Mouse (Mus musculus): Measurements from ENCODE around the gene Rac2. TPM values are rescaled to one million over a fixed set of nuclear protein-coding genes. Genes with fewer than 3 reads are reported as not detected.
A peak's percentile ranks its signal among the peaks of the same experiment; 100 is the strongest.

The Rac2 gene
- polyA plus RNA-seq, 1 experiment from 2014 or later: 5.7 TPM

GRCm38 (mm10) chr15:78510736-78511135, 61.8 kb downstream of the Rac2 start:
- Histone ChIP-seq H3K4me3 (ENCODE audit: low read length) (no peak overlapping the region), H3K4me1 (ENCODE audit: control insufficient read depth, insufficient read depth, low read depth, low read length) (peaks cover 5% of the 10 kb centered on the region; the same call in 1 of the 2 replicates), H3K27ac (ENCODE audit: low read depth, low read length) (no peak overlapping the region), H3K9ac (ENCODE audit: low read depth, low read length) (no peak overlapping the region), H3K4me2 (ENCODE audit: low read length) (no peak overlapping the region), H3K36me3 (ENCODE audit: control insufficient read depth, insufficient read depth, low read length) (no peaks in the 10 kb centered on the region), H3K9me3 (ENCODE audit: control insufficient read depth, low read length) (no peaks in the 10 kb centered on the region), H3K27me3 (replicated peaks; ENCODE audit: control insufficient read depth, insufficient read depth, low read length) (no peaks in the 10 kb centered on the region)
- no peak for ATAC-seq
- WGBS: 91% methylated on average over 6 of the region's 6 CpGs

DNA sequence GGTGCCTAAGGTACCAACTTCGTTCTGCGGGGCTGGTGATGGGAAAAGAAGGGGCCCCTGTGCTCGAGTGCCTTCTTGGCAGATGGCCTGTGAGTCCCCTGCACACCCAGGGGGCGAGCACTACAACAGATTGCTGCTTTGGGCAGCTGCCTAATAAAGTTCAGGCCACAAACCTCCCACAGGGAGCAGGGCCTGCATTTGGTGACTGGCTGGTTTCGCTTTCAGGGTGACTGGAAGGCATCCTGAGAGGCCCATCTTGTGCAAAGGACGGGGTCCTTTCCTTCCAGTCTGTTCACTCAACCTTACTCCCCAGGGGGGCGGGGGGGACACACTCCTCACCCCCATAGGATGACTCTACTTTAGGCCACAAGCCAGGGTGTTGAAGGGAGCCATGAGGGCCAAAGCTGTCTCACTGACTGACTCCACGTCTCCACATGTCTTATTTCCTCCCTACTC, 62.4 kb downstream of the Rac2 start:
- Histone ChIP-seq H3K27ac (ENCODE audit: low read depth, low read length) (no peak overlapping the region), H3K4me1 (ENCODE audit: control insufficient read depth, insufficient read depth, low read depth, low read length) (peaks cover 5% of the 10 kb centered on the region; the same call in 1 of the 2 replicates), H3K27me3 (replicated peaks; ENCODE audit: control insufficient read depth, insufficient read depth, low read length) (no peaks in the 10 kb centered on the region), H3K9ac (ENCODE audit: low read depth, low read length) (no peak overlapping the region), H3K4me2 (ENCODE audit: low read length) (no peak overlapping the region), H3K9me3 (ENCODE audit: control insufficient read depth, low read length) (no peaks in the 10 kb centered on the region), H3K4me3 (ENCODE audit: low read length) (no peak overlapping the region), H3K36me3 (ENCODE audit: control insufficient read depth, insufficient read depth, low read length) (no peaks in the 10 kb centered on the region)
- no peak for ATAC-seq
- WGBS: 45% methylated on average over 8 of the region's 8 CpGs

- Histone ChIP-seq H3K27ac (ENCODE audit: low read depth, low read length) (no peak overlapping the region), H3K9me3 (ENCODE audit: control insufficient read depth, low read length) (peaks cover 3% of the 10 kb centered on the region), H3K36me3 (ENCODE audit: control insufficient read depth, insufficient read depth, low read length) (no peaks in the 10 kb centered on the region), H3K9ac (ENCODE audit: low read depth, low read length) (0 out of 2 replicates have a peak overlapping the region, but pooled peaks have one; percentile 7), H3K4me3 (ENCODE audit: low read length) (no peak overlapping the region), H3K4me2 (ENCODE audit: low read length) (0 out of 2 replicates have a peak overlapping the region, but pooled peaks have one; percentile 9), H3K27me3 (replicated peaks; ENCODE audit: control insufficient read depth, insufficient read depth, low read length) (no peaks in the 10 kb centered on the region), H3K4me1 (ENCODE audit: control insufficient read depth, insufficient read depth, low read depth, low read length) (peaks cover 5% of the 10 kb centered on the region; the same call in 1 of the 2 replicates)
- ATAC-seq: no peak
- WGBS: 47% methylated on average over 12 of the region's 12 CpGs
Observed at GRCm38 (mm10) chr15:78509297-78509899, 63.2 kb downstream of the Rac2 start.

Other genes with a start within 250 kb of the Rac2 start
- 0.44 and 0.49 TPM in 2 replicates for gene Csf2rb, start 247.0 kb downstream of the Rac2 start, polyA plus RNA-seq (2015; fragmentation: Nextera tagmentation; extraction: Ambion mirVana)
- 0.17 TPM in 1 of 2 replicates, not detected in the other for gene Tex33, start 176.9 kb downstream of the Rac2 start, polyA plus RNA-seq (2015; fragmentation: Nextera tagmentation; extraction: Ambion mirVana)
- gene Tst, start 166.9 kb downstream of the Rac2 start, polyA plus RNA-seq (2015; fragmentation: Nextera tagmentation; extraction: Ambion mirVana): 30.3 and 43.5 TPM in 2 replicates
- gene Mpst, start 166.4 kb downstream of the Rac2 start, polyA plus RNA-seq (2015; fragmentation: Nextera tagmentation; extraction: Ambion mirVana): 5.1 and 5.2 TPM in 2 replicates
- 161 and 172 TPM in 2 replicates for gene Kctd17, start 144.2 kb downstream of the Rac2 start, polyA plus RNA-seq (2015; fragmentation: Nextera tagmentation; extraction: Ambion mirVana)
- 0.29 and 0.51 TPM in 2 replicates for gene Tmprss6, start 104.1 kb downstream of the Rac2 start, polyA plus RNA-seq (2015; fragmentation: Nextera tagmentation; extraction: Ambion mirVana)
- gene Il2rb, start 77.5 kb downstream of the Rac2 start, polyA plus RNA-seq (2015; fragmentation: Nextera tagmentation; extraction: Ambion mirVana): 0.26 and 0.37 TPM in 2 replicates
- gene C1qtnf6, start 41.4 kb downstream of the Rac2 start, polyA plus RNA-seq (2015; fragmentation: Nextera tagmentation; extraction: Ambion mirVana): 9.9 and 11.6 TPM in 2 replicates
- gene Sstr3, start 28.1 kb downstream of the Rac2 start, polyA plus RNA-seq (2015; fragmentation: Nextera tagmentation; extraction: Ambion mirVana): 0.95 and 1.1 TPM in 2 replicates
- gene Cyth4, start 24.3 kb upstream of the Rac2 start, polyA plus RNA-seq (2015; fragmentation: Nextera tagmentation; extraction: Ambion mirVana): 6.2 and 6.4 TPM in 2 replicates
- 11.6 and 13.3 TPM in 2 replicates for gene Elfn2, start 146.0 kb upstream of the Rac2 start, polyA plus RNA-seq (2015; fragmentation: Nextera tagmentation; extraction: Ambion mirVana)
- 19.7 and 20.1 TPM in 2 replicates for gene Mfng, start 200.7 kb upstream of the Rac2 start, polyA plus RNA-seq (2015; fragmentation: Nextera tagmentation; extraction: Ambion mirVana)
- 2.5 and 2.8 TPM in 2 replicates for gene Card10, start 230.3 kb upstream of the Rac2 start, polyA plus RNA-seq (2015; fragmentation: Nextera tagmentation; extraction: Ambion mirVana)